Mouse (Mus musculus): ENCODE measurements around the gene Nrn1l. TPM values are rescaled to one million over a fixed set of nuclear protein-coding genes. Genes with fewer than 3 reads are reported as not detected.
A peak's percentile ranks its signal among the peaks of the same experiment; 100 is the strongest.

The Nrn1l gene
- total RNA-seq (2021): under 1 TPM; 0.41 to 0.57 TPM
- polyA plus RNA-seq (2012; rRNA removed): 1.0 and 1.6 TPM in 2 replicates
- long read RNA-seq: 0 reads

DNA sequence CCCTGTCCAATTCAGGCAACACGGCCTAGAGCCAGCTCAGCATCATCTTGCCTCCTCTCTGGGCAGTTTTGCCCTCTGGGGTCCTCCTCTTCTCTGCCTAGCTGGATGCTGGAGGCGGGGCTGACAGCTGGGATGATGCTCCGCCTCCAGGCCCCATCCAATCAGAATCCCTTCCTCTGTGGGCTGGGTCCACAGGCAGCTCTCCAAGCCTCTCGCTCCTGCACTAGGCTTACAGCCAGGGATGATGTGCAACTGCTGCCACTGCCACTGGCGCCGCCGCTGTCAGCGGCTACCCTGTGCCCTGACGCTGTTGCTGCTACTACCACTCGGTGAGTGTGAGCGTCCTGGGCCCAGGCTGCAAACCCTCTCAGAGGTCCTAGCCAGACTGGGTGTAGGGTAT, at the start of gene Nrn1l:
Gene Nrn1l (plus strand): TSS at position 229 of the 400 bp plus-strand sequence.
- peak; percentile 72 to 78 for DNase-seq
- Histone ChIP-seq H3K27ac (no peak within 1 kb of the TSS), H3K4me3 (no peak within 1 kb of the TSS), H3K79me2 (replicated peaks; ENCODE audit: control insufficient read depth, insufficient read depth, low read length) (no peaks in the 10 kb centered on the region), H3K9ac (ENCODE audit: low read depth, low read length) (no peak within 1 kb of the TSS), H3K36me3 (ENCODE audit: control insufficient read depth, insufficient read depth, low read length) (no peaks in the 10 kb centered on the region), H3K4me1 (ENCODE audit: control insufficient read depth, insufficient read depth, low read length) (peaks cover 2% of the 10 kb centered on the region; the same call in 1 of the 2 replicates), H3K27me3 (ENCODE audit: control insufficient read depth, insufficient read depth, low read length) (no peaks in the 10 kb centered on the region)
- WGBS: 17% methylated on average over 11 of the region's 11 CpGs
- TF ChIP-seq EP300 (IDR thresholded peaks at IDR 0.05; ENCODE audit: insufficient read depth, low read depth, low read length) (no peak), POLR2A (IDR thresholded peaks at IDR 0.05; ENCODE audit: insufficient read depth, low read depth, low read length) (no peak), CTCF (IDR thresholded peaks at IDR 0.05) (no peak)
- intact Hi-C loops (cut with DNase I): no loop called here

DNA sequence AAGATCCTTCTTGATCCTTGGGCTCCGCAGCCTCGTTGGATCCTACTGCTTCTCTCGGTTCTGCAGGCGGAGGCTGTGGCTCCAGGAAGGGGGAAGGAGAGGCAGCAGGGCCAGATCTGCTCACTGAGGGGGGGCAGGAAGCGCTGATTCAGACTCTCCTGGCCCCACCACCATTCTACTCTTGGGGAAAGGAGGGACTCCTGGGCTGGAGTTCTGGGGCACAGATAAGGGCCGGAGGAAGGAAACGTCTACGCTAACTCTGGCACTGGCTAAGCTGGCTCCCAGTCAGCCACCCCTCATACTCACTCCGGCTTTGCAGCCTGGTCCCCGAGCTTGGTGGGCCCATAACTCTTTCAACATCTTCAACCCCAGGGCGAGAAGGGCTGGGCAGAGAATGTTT, 46.7 kb upstream of the Nrn1l start:
- Histone ChIP-seq H3K9ac (ENCODE audit: low read depth, low read length) (no peak overlapping the region), H3K79me2 (replicated peaks; ENCODE audit: control insufficient read depth, insufficient read depth, low read length) (no peaks in the 10 kb centered on the region), H3K36me3 (ENCODE audit: control insufficient read depth, insufficient read depth, low read length) (no peaks in the 10 kb centered on the region), H3K27me3 (ENCODE audit: control insufficient read depth, insufficient read depth, low read length) (no peaks in the 10 kb centered on the region), H3K4me1 (ENCODE audit: control insufficient read depth, insufficient read depth, low read length) (peaks cover 1% of the 10 kb centered on the region; the same call in 1 of the 2 replicates), H3K27ac (no peak overlapping the region), H3K4me3 (no peak overlapping the region)
- TF ChIP-seq EP300 (IDR thresholded peaks at IDR 0.05; ENCODE audit: insufficient read depth, low read depth, low read length) (no peak), POLR2A (IDR thresholded peaks at IDR 0.05; ENCODE audit: insufficient read depth, low read depth, low read length) (no peak), CTCF (IDR thresholded peaks at IDR 0.05) (no peak)
- WGBS: 51% methylated on average over 11 of the region's 11 CpGs
- intact Hi-C loops (cut with DNase I): no loop called here
- peak in 1 of 2 experiments; percentile 21 for DNase-seq

DNA sequence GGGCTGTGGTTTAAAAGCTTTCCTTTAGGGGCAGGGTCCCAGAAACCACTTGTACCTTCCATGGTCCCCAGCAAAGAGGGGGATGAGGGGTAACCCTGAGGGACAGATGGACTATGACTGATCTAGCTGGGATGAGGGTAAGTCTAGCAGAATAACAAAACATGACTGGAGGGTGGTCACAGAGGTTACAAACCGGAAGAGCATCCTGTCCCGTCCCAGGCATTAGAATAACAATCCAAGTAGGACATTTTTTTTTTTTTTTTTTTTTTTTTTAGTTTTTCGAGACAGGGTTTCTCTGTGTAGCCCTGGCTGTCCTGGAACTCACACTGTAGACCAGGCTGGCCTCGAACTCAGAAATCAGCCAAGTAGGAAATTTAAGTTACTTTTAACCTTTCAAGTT, 43.4 kb upstream of the Nrn1l start:
- no peak overlapping the region for H3K4me3 ChIP-seq
- DNase-seq: no peak
- H3K27me3 ChIP-seq (ENCODE audit: control insufficient read depth, insufficient read depth, low read length): no peaks in the 10 kb centered on the region
- peaks cover 3% of the 10 kb centered on the region; the same call in 1 of the 2 replicates for H3K4me1 ChIP-seq (ENCODE audit: control insufficient read depth, insufficient read depth, low read length)
- no peaks in the 10 kb centered on the region for H3K36me3 ChIP-seq (ENCODE audit: control insufficient read depth, insufficient read depth, low read length)
- 40% methylated on average over 4 of the region's 4 CpGs for WGBS
- no peak overlapping the region for H3K9ac ChIP-seq (ENCODE audit: low read depth, low read length)
- TF ChIP-seq POLR2A (IDR thresholded peaks at IDR 0.05; ENCODE audit: insufficient read depth, low read depth, low read length): no peak
- no peak for TF ChIP-seq CTCF (IDR thresholded peaks at IDR 0.05)
- TF ChIP-seq EP300 (IDR thresholded peaks at IDR 0.05; ENCODE audit: insufficient read depth, low read depth, low read length): no peak
- H3K27ac ChIP-seq: no peak overlapping the region
- intact Hi-C loops (cut with DNase I): loop anchor here (5.0 kb wide), 3 partner anchors 82 to 162 kb away; partner anchors contain the start of genes Ctrl and Ddx28
- H3K79me2 ChIP-seq (replicated peaks; ENCODE audit: control insufficient read depth, insufficient read depth, low read length): no peaks in the 10 kb centered on the region

DNA sequence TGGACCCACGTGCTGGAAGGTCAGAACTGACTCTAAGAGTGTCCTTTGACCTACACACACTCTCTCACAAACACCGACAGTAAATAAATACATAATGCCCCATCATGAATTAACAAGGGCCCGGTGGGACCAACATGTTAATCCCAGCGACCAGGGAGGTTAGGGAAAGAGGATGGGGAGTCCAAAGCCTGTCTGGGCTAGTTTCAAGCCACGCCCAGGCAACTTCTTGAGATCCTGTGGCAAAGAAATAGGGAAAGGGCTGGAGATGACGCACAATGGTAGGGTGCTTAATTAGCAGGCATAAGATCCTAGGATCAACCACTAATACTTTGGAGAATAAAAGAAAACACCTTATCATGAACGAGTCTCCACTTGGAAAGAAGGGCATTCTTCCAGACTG, 42.8 kb upstream of the Nrn1l start:
- no peak overlapping the region for H3K4me3 ChIP-seq

DNA sequence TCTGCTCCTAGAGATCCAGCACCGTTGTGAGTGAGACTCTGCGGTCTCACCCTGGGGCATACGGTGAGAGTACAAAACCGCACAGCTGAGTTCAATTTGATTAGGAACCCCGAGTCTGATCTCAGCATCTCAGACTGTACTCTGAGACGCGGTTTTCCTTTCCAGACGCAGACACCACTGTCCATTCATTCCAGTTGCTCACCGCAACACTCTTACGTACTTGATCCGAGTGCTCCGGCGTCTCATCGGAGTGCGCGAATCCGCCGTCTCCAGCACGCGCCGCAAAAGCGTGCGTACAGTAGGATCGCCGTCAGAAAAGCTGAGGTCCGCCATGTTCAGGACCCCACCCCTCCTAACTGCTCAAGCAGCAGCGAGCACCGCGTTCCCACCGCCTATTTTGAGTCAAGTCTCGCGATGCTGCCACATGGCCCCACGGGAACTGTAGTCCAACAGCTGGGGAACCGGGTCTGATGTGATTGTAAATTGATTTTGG, 41.7 kb upstream of the Nrn1l start:
- intact Hi-C loops (cut with DNase I): loop anchor here (2.0 to 5.0 kb wide), 4 partner anchors 25 to 161 kb away; partner anchors contain the start of genes Ctrl, Ddx28, Ranbp10 and Tsnaxip1
- H3K36me3 ChIP-seq (ENCODE audit: control insufficient read depth, insufficient read depth, low read length): peaks cover 5% of the 10 kb centered on the region
- WGBS: under 1% methylated on average over 34 of the region's 34 CpGs

More for the DNA sequence above, 42.8 kb upstream of the Nrn1l start:
- no peak overlapping the region for H3K27ac ChIP-seq
- no peak for DNase-seq
- peaks cover 3% of the 10 kb centered on the region; the same call in 1 of the 2 replicates for H3K4me1 ChIP-seq (ENCODE audit: control insufficient read depth, insufficient read depth, low read length)
- H3K79me2 ChIP-seq (replicated peaks; ENCODE audit: control insufficient read depth, insufficient read depth, low read length): no peaks in the 10 kb centered on the region
- no peaks in the 10 kb centered on the region for H3K36me3 ChIP-seq (ENCODE audit: control insufficient read depth, insufficient read depth, low read length)
- intact Hi-C loops (cut with DNase I): loop anchor here (5.0 kb wide), 3 partner anchors 82 to 162 kb away; partner anchors contain the start of genes Ctrl and Ddx28
- no peaks in the 10 kb centered on the region for H3K27me3 ChIP-seq (ENCODE audit: control insufficient read depth, insufficient read depth, low read length)
- 62% methylated on average over 7 of the region's 7 CpGs for WGBS
- no peak overlapping the region for H3K9ac ChIP-seq (ENCODE audit: low read depth, low read length)
- TF ChIP-seq EP300 (IDR thresholded peaks at IDR 0.05; ENCODE audit: insufficient read depth, low read depth, low read length) (no peak), POLR2A (IDR thresholded peaks at IDR 0.05; ENCODE audit: insufficient read depth, low read depth, low read length) (no peak), CTCF (IDR thresholded peaks at IDR 0.05) (no peak)

DNA sequence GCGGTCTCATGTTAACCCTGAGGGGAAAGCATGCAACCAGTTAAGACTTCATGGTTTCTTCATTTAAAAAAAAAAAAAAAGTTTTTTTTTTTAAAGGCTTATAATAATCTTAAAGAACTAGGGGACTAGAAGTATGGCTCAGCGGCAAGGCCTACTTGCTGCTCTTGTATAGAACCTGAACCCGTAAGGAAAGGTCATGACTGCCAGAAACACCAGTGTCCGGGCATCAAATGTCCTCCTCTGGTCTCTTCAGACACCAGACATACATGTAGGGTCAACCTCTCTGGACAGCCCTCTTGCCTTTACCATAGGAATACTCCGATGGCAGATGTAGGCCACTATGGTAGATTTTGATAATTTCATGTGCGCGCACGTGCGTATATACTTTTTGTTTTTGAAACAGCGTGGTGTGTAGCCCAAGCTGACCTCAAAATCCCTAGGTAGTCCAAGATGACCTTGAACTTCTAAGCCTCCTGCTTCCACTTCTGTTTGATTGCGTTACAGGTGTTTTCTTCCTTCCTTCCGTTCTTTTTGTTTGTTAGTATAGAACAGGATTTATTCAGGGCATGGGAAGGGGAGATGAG, 41.1 kb upstream of the Nrn1l start:
- peaks cover 7% of the 10 kb centered on the region for H3K36me3 ChIP-seq (ENCODE audit: control insufficient read depth, insufficient read depth, low read length)
- no peaks in the 10 kb centered on the region for H3K79me2 ChIP-seq (replicated peaks; ENCODE audit: control insufficient read depth, insufficient read depth, low read length)
- no peak for DNase-seq
- no peaks in the 10 kb centered on the region for H3K27me3 ChIP-seq (ENCODE audit: control insufficient read depth, insufficient read depth, low read length)
- peaks cover 9% of the 10 kb centered on the region for H3K4me1 ChIP-seq (ENCODE audit: control insufficient read depth, insufficient read depth, low read length)
- WGBS: 72% methylated on average over 12 of the region's 12 CpGs
- no peak overlapping the region for H3K9ac ChIP-seq (ENCODE audit: low read depth, low read length)
- H3K4me3 ChIP-seq: peak overlapping the region; percentile 82; the same call in 1 of the 2 replicates
- intact Hi-C loops (cut with DNase I): loop anchor here (2.0 to 5.0 kb wide), 4 partner anchors 25 to 160 kb away; partner anchors contain the start of genes Ctrl, Ddx28, Ranbp10 and Tsnaxip1
- peak overlapping the region; percentile 53 for H3K27ac ChIP-seq
- TF ChIP-seq CTCF (IDR thresholded peaks at IDR 0.05) (no peak), EP300 (IDR thresholded peaks at IDR 0.05; ENCODE audit: insufficient read depth, low read depth, low read length) (no peak), POLR2A (IDR thresholded peaks at IDR 0.05; ENCODE audit: insufficient read depth, low read depth, low read length) (no peak)

More for the DNA sequence above, 41.7 kb upstream of the Nrn1l start:
- TF ChIP-seq EP300 (IDR thresholded peaks at IDR 0.05; ENCODE audit: insufficient read depth, low read depth, low read length) (no peak), POLR2A (IDR thresholded peaks at IDR 0.05; ENCODE audit: insufficient read depth, low read depth, low read length) (peak; percentile 80), CTCF (IDR thresholded peaks at IDR 0.05) (no peak)
- Histone ChIP-seq H3K27me3 (ENCODE audit: control insufficient read depth, insufficient read depth, low read length) (no peaks in the 10 kb centered on the region), H3K4me1 (ENCODE audit: control insufficient read depth, insufficient read depth, low read length) (peaks cover 9% of the 10 kb centered on the region), H3K4me3 (peak overlapping the region; percentile 82), H3K9ac (ENCODE audit: low read depth, low read length) (peak overlapping the region; percentile 77), H3K27ac (peak overlapping the region; percentile 53), H3K79me2 (replicated peaks; ENCODE audit: control insufficient read depth, insufficient read depth, low read length) (no peaks in the 10 kb centered on the region)
- peak; percentile 89 to 92 for DNase-seq
